Mouse (Mus musculus): ENCODE data around the gene Dpy19l3. TPM values are rescaled to one million over a fixed set of nuclear protein-coding genes. Genes with fewer than 3 reads are reported as not detected.

The Dpy19l3 gene
- polyA plus RNA-seq, 1 experiment from 2014 or later, result 31.9 TPM

DNA sequence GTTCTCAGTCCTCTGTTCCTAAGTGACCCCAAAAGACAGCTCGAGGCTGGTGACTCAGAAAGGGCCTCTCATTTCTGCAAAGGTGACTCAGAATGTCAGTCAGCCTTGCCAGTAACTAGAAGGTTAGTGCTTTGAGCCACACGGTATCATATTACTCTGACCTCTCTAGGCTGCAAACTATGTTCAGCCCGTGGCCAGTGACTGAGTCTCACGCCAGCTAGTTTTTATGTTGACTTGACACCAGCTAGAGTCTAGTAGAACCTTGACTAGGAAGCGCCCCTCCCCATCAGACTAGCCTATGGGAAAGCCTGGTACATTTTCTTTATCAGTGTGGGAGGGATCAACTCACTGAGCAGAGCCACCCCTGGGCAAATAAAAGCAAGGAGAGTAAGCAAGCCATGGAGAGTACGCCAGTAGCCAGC lies 9.0 kb downstream of the Dpy19l3 start:
- H3K27ac ChIP-seq (replicated peaks), result no peak overlapping the region
- no peaks in the 10 kb centered on the region for H3K9me3 ChIP-seq
- 86% methylated on average over 6 of the region's 6 CpGs for WGBS
- H3K9ac ChIP-seq, result no peak overlapping the region
- H3K4me2 ChIP-seq, result no peak overlapping the region
- no peak for ATAC-seq (ENCODE audit: low read depth)
- no peaks in the 10 kb centered on the region; the same call in 1 of the 2 replicates for H3K4me1 ChIP-seq (replicated peaks)
- peaks cover 77% of the 10 kb centered on the region for H3K36me3 ChIP-seq
- H3K27me3 ChIP-seq, result no peaks in the 10 kb centered on the region
- no peak overlapping the region for H3K4me3 ChIP-seq

DNA sequence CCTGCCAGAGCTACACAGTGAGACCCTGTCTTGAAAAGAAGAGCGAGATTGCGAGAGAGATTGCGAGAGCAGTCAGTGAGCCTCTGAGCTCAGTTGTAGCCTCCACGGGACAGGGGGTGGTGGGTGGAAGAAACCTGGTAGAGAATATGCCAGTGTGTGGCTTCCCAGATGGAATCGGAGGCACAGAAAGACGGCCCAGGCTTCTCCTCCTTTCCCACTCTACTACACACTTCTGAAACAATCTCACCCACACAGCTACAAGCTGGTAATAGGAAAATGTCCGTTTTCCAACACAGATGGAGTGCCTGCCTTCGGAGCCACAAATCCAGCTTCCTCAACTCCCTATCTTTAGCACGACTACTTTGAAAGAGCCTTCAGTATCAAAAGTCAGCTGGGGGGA lies 9.5 kb downstream of the Dpy19l3 start:
- peaks cover 76% of the 10 kb centered on the region for H3K36me3 ChIP-seq

DNA sequence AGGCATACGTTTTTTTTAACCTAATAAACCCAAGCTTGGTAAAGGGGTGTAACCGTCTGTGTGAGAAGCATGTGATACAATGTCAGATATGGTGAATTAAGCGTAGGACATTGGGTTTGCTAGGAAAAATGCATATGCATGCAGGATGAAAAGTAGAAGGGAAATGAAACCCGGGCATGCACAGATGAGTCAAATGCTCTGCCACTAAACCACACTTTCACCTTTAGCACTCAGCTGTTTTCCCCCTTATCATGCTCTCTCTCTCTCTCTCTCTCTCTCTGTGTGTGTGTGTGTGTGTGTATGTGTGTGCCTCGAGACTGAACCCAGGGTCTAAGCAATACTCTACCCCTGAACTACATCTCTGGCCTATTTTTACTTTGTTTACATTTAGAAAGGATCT lies 11.9 kb downstream of the Dpy19l3 start:
- 93% methylated on average over 5 of the region's 5 CpGs for WGBS
- H3K4me1 ChIP-seq (replicated peaks), result no peaks in the 10 kb centered on the region; the same call in 1 of the 2 replicates
- 0 out of 2 replicates have a peak, but pooled peaks cover 3% of the 10 kb centered on the region for H3K9me3 ChIP-seq
- ATAC-seq (ENCODE audit: low read depth), result no peak
- H3K27ac ChIP-seq (replicated peaks), result no peak overlapping the region
- no peak overlapping the region for H3K9ac ChIP-seq
- H3K4me3 ChIP-seq, result no peak overlapping the region
- peaks cover 73% of the 10 kb centered on the region for H3K36me3 ChIP-seq
- H3K27me3 ChIP-seq, result no peaks in the 10 kb centered on the region
- no peak overlapping the region for H3K4me2 ChIP-seq

More for the DNA sequence above, 9.5 kb downstream of the Dpy19l3 start:
- no peak overlapping the region for H3K4me3 ChIP-seq
- H3K27me3 ChIP-seq, result no peaks in the 10 kb centered on the region
- H3K9me3 ChIP-seq, result no peaks in the 10 kb centered on the region
- no peak for ATAC-seq (ENCODE audit: low read depth)
- 94% methylated on average over 9 of the region's 9 CpGs for WGBS
- no peak overlapping the region for H3K4me2 ChIP-seq
- no peak overlapping the region for H3K9ac ChIP-seq
- no peaks in the 10 kb centered on the region; the same call in 1 of the 2 replicates for H3K4me1 ChIP-seq (replicated peaks)
- H3K27ac ChIP-seq (replicated peaks), result no peak overlapping the region

DNA sequence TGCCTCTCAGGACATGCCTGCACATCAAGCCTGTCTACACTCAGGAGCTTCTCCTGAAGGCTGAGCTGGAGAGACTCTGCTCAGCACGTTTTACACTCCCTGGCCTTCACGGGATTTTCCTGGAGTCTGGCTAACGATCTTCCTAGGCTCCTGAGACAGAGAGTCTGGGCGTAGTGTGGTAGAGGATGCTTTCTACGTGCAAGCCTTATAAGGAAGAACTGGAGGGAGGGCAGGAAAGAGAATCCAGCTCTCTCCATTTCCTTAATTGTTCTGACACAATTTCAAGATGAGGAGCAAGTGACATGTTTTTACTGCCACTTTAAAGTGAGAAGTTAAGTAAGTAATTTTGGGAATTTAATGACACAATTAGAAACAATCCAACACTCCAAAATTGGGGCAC lies 12.4 kb downstream of the Dpy19l3 start:
- H3K4me2 ChIP-seq, result no peak overlapping the region
- WGBS, result 83% methylated on average over 5 of the region's 5 CpGs
- no peaks in the 10 kb centered on the region; the same call in 1 of the 2 replicates for H3K4me1 ChIP-seq (replicated peaks)
- no peak overlapping the region for H3K27ac ChIP-seq (replicated peaks)
- no peak overlapping the region for H3K4me3 ChIP-seq
- no peaks in the 10 kb centered on the region for H3K27me3 ChIP-seq
- H3K36me3 ChIP-seq, result peaks cover 69% of the 10 kb centered on the region
- H3K9me3 ChIP-seq, result 0 out of 2 replicates have a peak, but pooled peaks cover 3% of the 10 kb centered on the region
- ATAC-seq (ENCODE audit: low read depth), result no peak
- no peak overlapping the region for H3K9ac ChIP-seq

DNA sequence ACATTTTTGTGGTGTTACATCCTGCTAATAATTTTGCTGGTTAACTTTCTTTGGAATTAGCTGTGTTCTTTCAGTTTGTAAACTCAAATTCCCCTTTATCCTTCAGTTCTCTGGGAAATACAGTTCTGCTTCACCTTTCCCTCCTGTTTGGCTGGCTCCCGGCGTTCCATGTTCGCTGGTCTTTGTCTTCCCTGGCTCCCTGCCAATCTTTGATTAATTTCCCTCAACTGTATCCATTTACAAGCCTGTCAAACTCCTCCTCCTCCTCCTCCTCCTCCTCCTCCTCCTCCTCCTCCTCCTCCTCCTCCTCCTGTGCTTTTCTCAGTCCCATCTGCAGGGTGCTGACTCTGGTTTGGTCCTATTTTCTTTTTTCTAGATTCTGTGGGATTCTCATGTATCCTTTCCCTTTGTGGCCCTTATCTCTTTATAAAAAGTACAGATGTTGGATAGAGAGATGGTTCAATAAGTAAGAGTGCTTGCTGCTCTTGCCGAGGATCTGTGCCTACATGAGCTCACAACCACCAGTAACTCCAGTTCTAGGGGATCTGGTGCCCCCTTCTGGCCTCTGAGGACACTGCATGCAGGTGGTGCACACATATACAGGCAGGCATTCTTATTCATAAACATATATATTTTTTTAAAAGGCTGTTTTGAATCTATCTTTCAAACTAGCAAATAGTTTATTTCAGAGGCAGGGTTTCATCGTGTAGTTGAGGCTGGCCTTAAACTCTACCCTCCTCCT lies 13.6 kb downstream of the Dpy19l3 start:
- Histone ChIP-seq H3K36me3 (peaks cover 57% of the 10 kb centered on the region), H3K4me3 (no peak overlapping the region), H3K4me2 (no peak overlapping the region), H3K27me3 (no peaks in the 10 kb centered on the region), H3K27ac (replicated peaks) (no peak overlapping the region), H3K9ac (no peak overlapping the region), H3K4me1 (replicated peaks) (no peaks in the 10 kb centered on the region; the same call in 1 of the 2 replicates), H3K9me3 (0 out of 2 replicates have a peak, but pooled peaks cover 3% of the 10 kb centered on the region)
- ATAC-seq (ENCODE audit: low read depth), result no peak
- 51% methylated on average over 5 of the region's 5 CpGs for WGBS

DNA sequence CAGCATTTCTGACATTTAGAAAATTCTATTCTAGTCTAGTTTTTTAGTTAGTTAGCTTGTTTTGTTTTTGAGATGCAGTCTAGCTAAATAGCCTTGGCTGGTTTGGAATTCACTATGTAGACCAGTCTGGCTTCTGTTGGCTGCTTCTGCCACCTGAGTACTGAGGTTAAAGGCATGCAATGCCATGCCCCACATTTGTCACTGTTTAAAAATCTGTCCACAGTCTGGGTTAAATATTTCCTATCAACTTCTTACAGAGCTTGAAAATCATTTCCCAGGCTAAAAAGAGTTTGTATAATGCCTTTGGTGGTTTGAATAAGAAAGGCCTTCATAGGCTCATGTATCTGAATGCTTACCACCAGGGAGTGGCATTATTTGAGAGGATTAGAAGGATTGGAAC lies 15.4 kb downstream of the Dpy19l3 start:
- no peaks in the 10 kb centered on the region for H3K27me3 ChIP-seq
- no peak overlapping the region for H3K9ac ChIP-seq
- 0 out of 2 replicates have a peak, but pooled peaks cover 3% of the 10 kb centered on the region for H3K9me3 ChIP-seq
- H3K4me1 ChIP-seq (replicated peaks), result peaks cover 9% of the 10 kb centered on the region
- no peak overlapping the region for H3K4me2 ChIP-seq
- H3K27ac ChIP-seq (replicated peaks), result no peak overlapping the region
- peaks cover 43% of the 10 kb centered on the region for H3K36me3 ChIP-seq
- no peak for ATAC-seq (ENCODE audit: low read depth)
- H3K4me3 ChIP-seq, result no peak overlapping the region

DNA sequence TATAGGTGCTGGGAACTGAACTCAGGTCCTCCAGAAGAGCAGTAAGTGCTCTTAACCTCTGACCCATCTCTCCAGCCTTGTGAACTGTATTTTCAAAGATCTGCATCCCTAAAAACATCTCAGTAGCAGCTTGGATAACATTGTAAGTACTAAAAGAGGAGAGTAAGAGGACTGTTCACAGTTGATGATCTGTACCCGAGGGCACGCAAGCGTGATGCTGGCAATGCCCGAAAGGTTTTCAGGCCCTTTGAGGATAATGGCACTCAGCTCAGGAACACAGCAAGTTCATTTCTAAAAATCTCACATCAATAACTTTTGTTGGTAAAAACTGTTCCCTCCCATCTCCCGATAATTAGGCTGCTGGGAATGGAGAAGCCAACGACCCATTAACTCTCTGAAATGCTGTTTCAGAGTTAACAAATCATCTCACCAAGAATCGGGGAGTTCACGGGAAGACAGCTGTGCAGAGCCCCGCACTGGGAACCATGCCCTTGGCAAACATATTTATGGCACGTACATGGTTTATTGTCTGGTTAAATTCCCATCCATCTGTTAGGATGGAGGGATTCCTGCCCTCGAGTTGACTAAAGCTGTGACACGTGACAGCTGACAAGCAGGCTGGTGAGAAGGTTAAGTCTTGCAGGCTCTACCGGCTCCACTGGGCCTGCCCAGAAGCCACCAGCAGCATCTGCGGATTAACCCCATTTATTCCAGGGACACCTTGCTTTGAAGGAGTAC lies 20.8 kb downstream of the Dpy19l3 start:
- Histone ChIP-seq H3K4me3 (no peak overlapping the region), H3K27me3 (no peaks in the 10 kb centered on the region), H3K4me2 (no peak overlapping the region), H3K36me3 (peaks cover 20% of the 10 kb centered on the region), H3K9ac (no peak overlapping the region), H3K27ac (replicated peaks) (peak overlapping the region; percentile 78), H3K4me1 (replicated peaks) (peaks cover 29% of the 10 kb centered on the region), H3K9me3 (0 out of 2 replicates have a peak, but pooled peaks cover under 1% of the 10 kb centered on the region)
- WGBS, result 45% methylated on average over 14 of the region's 14 CpGs
- peak; percentile 60 for ATAC-seq (ENCODE audit: low read depth)

DNA sequence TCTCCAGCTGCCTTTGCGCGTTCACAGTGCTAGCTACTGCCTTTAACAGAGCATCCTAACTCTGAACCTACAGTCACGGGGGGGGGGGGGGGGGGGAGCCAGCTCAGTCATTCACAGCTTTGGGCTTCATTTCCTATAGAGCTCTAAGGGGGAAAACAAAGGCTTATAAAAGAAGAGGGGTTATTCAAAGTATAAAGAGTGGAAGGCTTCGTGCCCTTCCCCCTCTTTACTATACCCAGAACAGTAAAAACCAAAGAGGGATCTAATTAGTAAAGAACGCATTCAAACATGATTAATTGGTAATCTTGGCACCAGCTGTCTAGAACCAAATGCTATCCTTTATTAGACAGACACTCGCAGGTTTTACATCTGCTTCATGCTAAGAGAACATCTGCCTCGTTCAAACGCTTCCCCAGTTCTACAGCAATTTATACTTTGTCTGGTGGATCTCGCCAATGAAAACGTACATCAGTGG lies 21.6 kb downstream of the Dpy19l3 start:
- Histone ChIP-seq H3K9ac (no peak overlapping the region), H3K27ac (replicated peaks) (peak overlapping the region; percentile 78), H3K4me1 (replicated peaks) (peaks cover 29% of the 10 kb centered on the region), H3K9me3 (0 out of 2 replicates have a peak, but pooled peaks cover 2% of the 10 kb centered on the region), H3K4me3 (no peak overlapping the region), H3K4me2 (no peak overlapping the region), H3K36me3 (peaks cover 20% of the 10 kb centered on the region), H3K27me3 (no peaks in the 10 kb centered on the region)
- ATAC-seq (ENCODE audit: low read depth), result peak; percentile 74
- WGBS, result 40% methylated on average over 10 of the region's 10 CpGs

DNA sequence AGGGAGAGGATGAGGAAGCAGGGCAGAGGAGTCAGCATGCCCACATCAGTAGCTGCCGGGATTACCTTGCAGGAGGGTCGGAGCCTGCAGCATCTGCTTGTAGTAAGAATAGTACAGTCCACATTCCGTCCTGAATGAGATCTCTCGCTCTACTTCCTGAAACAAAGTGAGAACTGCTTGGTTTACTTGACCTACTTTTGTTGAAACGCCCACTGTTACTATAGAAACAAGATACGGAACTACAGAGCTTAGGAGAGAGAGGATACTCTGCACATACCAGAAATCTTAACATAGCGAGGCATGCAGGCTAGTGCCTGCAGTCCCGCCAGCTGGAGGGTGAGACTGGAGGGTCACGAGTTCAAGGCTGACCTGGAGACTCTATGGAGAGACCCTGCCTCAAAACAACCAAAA lies 24.6 kb downstream of the Dpy19l3 start:
- peaks cover 28% of the 10 kb centered on the region for H3K4me1 ChIP-seq (replicated peaks)
- H3K36me3 ChIP-seq, result peaks cover 33% of the 10 kb centered on the region
- H3K9ac ChIP-seq, result no peak overlapping the region
- no peaks in the 10 kb centered on the region for H3K27me3 ChIP-seq
- no peak overlapping the region for H3K4me2 ChIP-seq
- 90% methylated on average over 9 of the region's 9 CpGs for WGBS
- H3K4me3 ChIP-seq, result no peak overlapping the region
- ATAC-seq (ENCODE audit: low read depth), result no peak
- no peak overlapping the region for H3K27ac ChIP-seq (replicated peaks)
- H3K9me3 ChIP-seq, result 0 out of 2 replicates have a peak, but pooled peaks cover 2% of the 10 kb centered on the region

DNA sequence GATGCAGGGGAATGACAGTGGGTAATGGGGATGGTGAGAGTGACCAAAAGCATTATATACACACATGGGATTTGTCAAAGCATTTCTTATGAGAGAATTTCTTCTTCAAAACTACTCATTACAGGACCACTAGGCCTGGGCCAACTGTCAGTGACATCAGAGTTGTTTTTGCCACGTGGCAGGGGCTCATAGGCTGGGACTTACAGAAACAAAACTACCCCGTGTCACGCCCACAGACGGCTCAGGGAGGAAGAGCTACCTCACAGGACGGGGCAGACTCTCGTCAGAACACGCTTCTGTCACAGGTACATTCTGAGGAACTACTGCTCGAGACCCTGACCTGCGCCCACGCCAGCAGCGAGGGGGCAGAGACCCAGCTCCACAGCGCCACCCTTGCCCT lies 25.9 kb downstream of the Dpy19l3 start:
- Histone ChIP-seq H3K27ac (replicated peaks) (no peak overlapping the region), H3K4me3 (no peak overlapping the region), H3K4me2 (no peak overlapping the region), H3K27me3 (no peaks in the 10 kb centered on the region), H3K4me1 (replicated peaks) (peaks cover 16% of the 10 kb centered on the region), H3K9me3 (0 out of 2 replicates have a peak, but pooled peaks cover 2% of the 10 kb centered on the region), H3K9ac (no peak overlapping the region), H3K36me3 (peaks cover 43% of the 10 kb centered on the region)
- ATAC-seq (ENCODE audit: low read depth), result no peak
- WGBS, result 95% methylated on average over 12 of the region's 12 CpGs

DNA sequence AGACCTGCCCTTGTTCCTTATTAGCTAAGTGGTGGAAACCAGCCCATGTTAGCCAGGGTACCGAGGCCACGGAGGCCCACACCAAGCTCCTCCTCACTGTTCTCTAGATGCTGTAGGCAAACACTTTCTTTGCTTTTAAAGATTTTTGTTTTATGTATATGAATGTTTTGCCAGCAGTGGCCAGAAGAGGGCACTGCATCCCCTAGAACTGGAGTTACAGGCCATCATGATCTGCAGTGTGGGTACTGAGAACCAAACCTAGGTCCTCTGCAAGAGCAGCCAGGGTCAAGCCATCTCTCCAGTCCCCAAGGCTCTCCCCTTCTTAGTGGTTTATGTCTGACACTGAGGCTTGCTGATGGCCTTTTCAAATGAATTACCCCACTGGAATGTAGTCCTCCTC lies 31.2 kb downstream of the Dpy19l3 start:
- Histone ChIP-seq H3K9me3 (no peaks in the 10 kb centered on the region), H3K27ac (replicated peaks) (no peak overlapping the region), H3K4me2 (no peak overlapping the region), H3K4me1 (replicated peaks) (no peaks in the 10 kb centered on the region), H3K4me3 (no peak overlapping the region), H3K9ac (no peak overlapping the region), H3K36me3 (peaks cover 74% of the 10 kb centered on the region), H3K27me3 (no peaks in the 10 kb centered on the region)
- no peak for ATAC-seq (ENCODE audit: low read depth)
- 39% methylated on average over 2 of the region's 2 CpGs for WGBS
